Mouse (Mus musculus): Measurements from ENCODE around the gene Taf5l. TPM values are rescaled to one million over a fixed set of nuclear protein-coding genes. Genes with fewer than 3 reads are reported as not detected.

Gene Taf5l
- polyA plus RNA-seq, 1 experiment from 2014 or later: 15.0 TPM

- 62% methylated on average over 6 of the region's 6 CpGs for WGBS (ENCODE audit: insufficient replicate concordance)
- DNase-seq (no peak), ATAC-seq (no peak)
- Histone ChIP-seq H3K4me2 (ENCODE audit: low read depth, low read length) (no peak overlapping the region), H3K27me3 (ENCODE audit: insufficient read depth, low read length) (no peaks in the 10 kb centered on the region), H3K9me3 (ENCODE audit: low read length) (no peaks in the 10 kb centered on the region), H3K27ac (ENCODE audit: low read depth) (no peak overlapping the region), H3K9ac (replicated peaks) (no peak overlapping the region), H3K4me1 (ENCODE audit: insufficient read depth) (peaks cover 7% of the 10 kb centered on the region), H3K4me3 (ENCODE audit: low read depth, low read length) (no peak overlapping the region), H3K36me3 (replicated peaks; ENCODE audit: insufficient read depth, low read length) (peaks cover 57% of the 10 kb centered on the region)
- no peak for TF ChIP-seq EP300 (IDR thresholded peaks at IDR 0.05; ENCODE audit: low read depth)
- no peak for TF ChIP-seq CTCF (IDR thresholded peaks at IDR 0.05; ENCODE audit: low read depth)
Measured at GRCm38 (mm10) chr8:124007829-124008228, 13.4 kb downstream of the Taf5l start.

- H3K9me3 ChIP-seq (ENCODE audit: low read length): no peaks in the 10 kb centered on the region
- ATAC-seq (peak; percentile 79), DNase-seq (no peak)
- H3K4me1 ChIP-seq (ENCODE audit: insufficient read depth): no peaks in the 10 kb centered on the region
- H3K36me3 ChIP-seq (replicated peaks; ENCODE audit: insufficient read depth, low read length): peaks cover 66% of the 10 kb centered on the region
- no peak overlapping the region for H3K27ac ChIP-seq (ENCODE audit: low read depth)
- H3K4me2 ChIP-seq (ENCODE audit: low read depth, low read length): no peak overlapping the region
- no peak overlapping the region for H3K4me3 ChIP-seq (ENCODE audit: low read depth, low read length)
- no peak overlapping the region for H3K9ac ChIP-seq (replicated peaks)
- TF ChIP-seq EP300 (IDR thresholded peaks at IDR 0.05; ENCODE audit: low read depth) (no peak), CTCF (IDR thresholded peaks at IDR 0.05; ENCODE audit: low read depth) (peak; percentile 11; the same call in 1 of the 2 replicates)
- 84% methylated on average over 10 of the region's 10 CpGs for WGBS (ENCODE audit: insufficient replicate concordance)
- H3K27me3 ChIP-seq (ENCODE audit: insufficient read depth, low read length): no peaks in the 10 kb centered on the region
Measured at GRCm38 (mm10) chr8:124002546-124003108, 18.6 kb downstream of the Taf5l start.

GRCm38 (mm10) chr8:123999568-123999967 lies 21.6 kb downstream of the Taf5l start:
- H3K36me3 ChIP-seq (replicated peaks; ENCODE audit: insufficient read depth, low read length): peaks cover 71% of the 10 kb centered on the region
- no peak overlapping the region for H3K4me2 ChIP-seq (ENCODE audit: low read depth, low read length)

GRCm38 (mm10) chr8:123993997-123994396 lies 27.2 kb downstream of the Taf5l start:
- no peak overlapping the region for H3K27ac ChIP-seq (ENCODE audit: low read depth)

More at GRCm38 (mm10) chr8:123999568-123999967, 21.6 kb downstream of the Taf5l start:
- no peak overlapping the region for H3K4me3 ChIP-seq (ENCODE audit: low read depth, low read length)
- 85% methylated on average over 2 of the region's 2 CpGs for WGBS (ENCODE audit: insufficient replicate concordance)
- H3K4me1 ChIP-seq (ENCODE audit: insufficient read depth): no peaks in the 10 kb centered on the region
- H3K27me3 ChIP-seq (ENCODE audit: insufficient read depth, low read length): no peaks in the 10 kb centered on the region
- no peaks in the 10 kb centered on the region for H3K9me3 ChIP-seq (ENCODE audit: low read length)
- TF ChIP-seq CTCF (IDR thresholded peaks at IDR 0.05; ENCODE audit: low read depth): no peak
- no peak for TF ChIP-seq EP300 (IDR thresholded peaks at IDR 0.05; ENCODE audit: low read depth)
- no peak overlapping the region for H3K27ac ChIP-seq (ENCODE audit: low read depth)
- ATAC-seq: no peak
- H3K9ac ChIP-seq (replicated peaks): no peak overlapping the region
- no peak for DNase-seq

GRCm38 (mm10) chr8:123993597-123993996 lies 27.6 kb downstream of the Taf5l start:
- Histone ChIP-seq H3K4me1 (ENCODE audit: insufficient read depth) (peaks cover 14% of the 10 kb centered on the region; the same call in 1 of the 2 replicates), H3K9me3 (ENCODE audit: low read length) (no peaks in the 10 kb centered on the region), H3K4me3 (ENCODE audit: low read depth, low read length) (no peak overlapping the region), H3K27me3 (ENCODE audit: insufficient read depth, low read length) (no peaks in the 10 kb centered on the region), H3K27ac (ENCODE audit: low read depth) (no peak overlapping the region), H3K4me2 (ENCODE audit: low read depth, low read length) (no peak overlapping the region), H3K9ac (replicated peaks) (no peak overlapping the region), H3K36me3 (replicated peaks; ENCODE audit: insufficient read depth, low read length) (peaks cover 25% of the 10 kb centered on the region)
- DNase-seq (no peak), ATAC-seq (no peak)
- 90% methylated on average over 5 of the region's 5 CpGs for WGBS (ENCODE audit: insufficient replicate concordance)
- no peak for TF ChIP-seq CTCF (IDR thresholded peaks at IDR 0.05; ENCODE audit: low read depth)
- no peak for TF ChIP-seq EP300 (IDR thresholded peaks at IDR 0.05; ENCODE audit: low read depth)

More at GRCm38 (mm10) chr8:123993997-123994396, 27.2 kb downstream of the Taf5l start:
- no peaks in the 10 kb centered on the region for H3K27me3 ChIP-seq (ENCODE audit: insufficient read depth, low read length)
- DNase-seq (no peak), ATAC-seq (no peak)
- 85% methylated on average over 3 of the region's 3 CpGs for WGBS (ENCODE audit: insufficient replicate concordance)
- H3K9ac ChIP-seq (replicated peaks): no peak overlapping the region
- peaks cover 27% of the 10 kb centered on the region for H3K36me3 ChIP-seq (replicated peaks; ENCODE audit: insufficient read depth, low read length)
- peaks cover 11% of the 10 kb centered on the region; the same call in 1 of the 2 replicates for H3K4me1 ChIP-seq (ENCODE audit: insufficient read depth)
- H3K9me3 ChIP-seq (ENCODE audit: low read length): no peaks in the 10 kb centered on the region
- no peak overlapping the region for H3K4me2 ChIP-seq (ENCODE audit: low read depth, low read length)
- no peak for TF ChIP-seq EP300 (IDR thresholded peaks at IDR 0.05; ENCODE audit: low read depth)
- no peak for TF ChIP-seq CTCF (IDR thresholded peaks at IDR 0.05; ENCODE audit: low read depth)
- H3K4me3 ChIP-seq (ENCODE audit: low read depth, low read length): no peak overlapping the region

GRCm38 (mm10) chr8:123992587-123992986 lies 28.6 kb downstream of the Taf5l start:
- no peaks in the 10 kb centered on the region for H3K9me3 ChIP-seq (ENCODE audit: low read length)
- H3K4me1 ChIP-seq (ENCODE audit: insufficient read depth): peaks cover 14% of the 10 kb centered on the region; the same call in 1 of the 2 replicates
- no peaks in the 10 kb centered on the region for H3K27me3 ChIP-seq (ENCODE audit: insufficient read depth, low read length)
- no peak overlapping the region for H3K4me2 ChIP-seq (ENCODE audit: low read depth, low read length)
- TF ChIP-seq CTCF (IDR thresholded peaks at IDR 0.05; ENCODE audit: low read depth) (peak; percentile 87), EP300 (IDR thresholded peaks at IDR 0.05; ENCODE audit: low read depth) (no peak)
- H3K9ac ChIP-seq (replicated peaks): no peak overlapping the region
- DNase-seq (peak; percentile 50), ATAC-seq (no peak)
- H3K4me3 ChIP-seq (ENCODE audit: low read depth, low read length): no peak overlapping the region
- no peak overlapping the region for H3K27ac ChIP-seq (ENCODE audit: low read depth)
- peaks cover 21% of the 10 kb centered on the region for H3K36me3 ChIP-seq (replicated peaks; ENCODE audit: insufficient read depth, low read length)
- 73% methylated on average over 8 of the region's 8 CpGs for WGBS (ENCODE audit: insufficient replicate concordance)

Data from liver, postnatal 0 days (tissue).